Mouse (Mus musculus) liver, embryonic 14.5 days (tissue): Measurements from ENCODE around the gene Angptl2.

Experiments used
- CTCF ChIP-seq: IDR thresholded peaks from 2 replicates; pipeline ENCODE4 v1.5.1; 2016; ENCODE audit warnings: antibody characterized with exemption, low read depth, control low read depth
- EP300 ChIP-seq: IDR thresholded peaks from 2 replicates; pipeline ENCODE4 v1.6.1; 2016; ENCODE audit warnings: antibody characterized with exemption, low read depth

GRCm38 (mm10) chr2:33260772-33261171 is 44.9 kb downstream of the Angptl2 start:
- no peak for TF ChIP-seq CTCF
- no peak for TF ChIP-seq EP300
